Mouse (Mus musculus) cerebellum, adult 8-10 months (tissue): ENCODE measurements around the gene Apol11b.
"Not testable (repeated sequence)": the region's sequence is repeated elsewhere in the genome, so short reads cannot be mapped to it uniquely, and the experiment has no call there.

Source experiments
- DNase-seq: peaks from one replicate; pipeline ENCODE4 v3.0.0; 2022

Gene Apol11b

DNA sequence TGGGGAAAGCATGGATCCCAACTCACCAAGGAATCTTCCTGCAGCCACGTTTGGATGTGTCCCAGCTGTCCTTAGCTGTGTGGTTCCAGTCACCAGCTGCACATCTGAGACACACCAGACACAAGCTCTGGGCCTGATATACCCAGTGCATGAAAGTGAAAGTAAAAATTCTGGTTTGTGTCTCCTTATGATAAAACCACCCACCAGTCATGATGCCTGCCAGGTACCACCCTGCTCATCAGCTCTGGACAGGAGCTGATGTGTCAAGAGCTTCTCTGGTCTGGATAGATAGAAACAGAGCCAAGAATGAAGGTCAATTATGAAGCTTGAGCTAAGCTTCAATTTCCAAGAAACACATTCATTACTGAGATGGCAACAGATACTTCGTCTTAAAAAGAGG is at the start of gene Apol11b:
TSS of gene Apol11b (minus strand) at position 111 of the 400 bp plus-strand sequence.
- not testable (repeated sequence) for DNase-seq

DNA sequence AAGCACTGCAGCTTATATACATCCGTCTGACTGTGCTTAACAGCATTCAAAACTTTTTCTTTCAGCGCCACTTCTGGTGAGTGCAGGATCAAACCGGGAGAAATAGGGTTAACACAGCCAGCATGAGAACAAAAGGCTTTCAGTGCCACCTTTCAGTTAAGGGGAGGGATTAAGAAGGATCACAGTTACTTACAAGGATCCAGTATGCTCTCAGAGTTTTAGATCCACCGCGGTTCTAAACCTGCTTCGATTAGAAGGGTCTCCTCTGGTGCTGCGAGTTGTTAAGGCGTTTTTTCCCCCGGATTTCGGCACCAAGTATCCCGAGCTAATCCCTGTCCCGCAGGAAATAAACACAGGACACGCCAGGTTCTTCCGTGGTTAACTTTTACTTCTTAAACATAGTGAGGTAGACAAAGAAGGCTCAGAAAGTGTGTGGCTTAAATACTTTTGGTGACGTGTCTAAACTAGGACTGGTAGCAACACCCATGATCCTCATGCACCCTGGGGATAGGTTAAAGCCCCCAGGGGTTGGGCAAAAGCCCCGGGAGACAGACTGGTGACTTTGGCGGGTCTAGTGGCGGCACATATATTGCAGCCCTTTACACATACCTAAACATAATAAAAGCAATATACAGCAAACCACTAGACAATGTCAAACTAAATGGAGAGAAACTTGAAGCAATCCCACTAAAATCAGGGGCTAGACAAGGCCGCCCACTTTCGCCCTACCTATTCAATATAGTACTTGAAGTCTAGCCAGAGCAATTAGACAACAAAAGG is 48.6 kb upstream of the Apol11b start:
- DNase-seq: not testable (repeated sequence)

DNA sequence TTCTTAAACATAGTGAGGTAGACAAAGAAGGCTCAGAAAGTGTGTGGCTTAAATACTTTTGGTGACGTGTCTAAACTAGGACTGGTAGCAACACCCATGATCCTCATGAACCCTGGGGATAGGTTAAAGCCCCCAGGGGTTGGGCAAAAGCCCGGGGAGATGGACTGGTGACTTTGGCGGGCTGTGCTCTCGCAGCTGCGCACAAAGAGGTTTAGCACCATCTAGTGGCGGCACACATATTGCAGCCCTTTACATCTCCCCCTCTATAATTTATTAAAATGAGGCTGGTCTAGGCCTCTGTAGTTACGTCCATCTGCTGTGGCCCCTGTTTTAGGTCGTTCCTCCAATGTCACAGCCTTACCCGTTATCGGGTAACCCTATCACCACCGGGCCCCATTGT is 40.9 kb upstream of the Apol11b start:
- DNase-seq: peak; percentile 5

DNA sequence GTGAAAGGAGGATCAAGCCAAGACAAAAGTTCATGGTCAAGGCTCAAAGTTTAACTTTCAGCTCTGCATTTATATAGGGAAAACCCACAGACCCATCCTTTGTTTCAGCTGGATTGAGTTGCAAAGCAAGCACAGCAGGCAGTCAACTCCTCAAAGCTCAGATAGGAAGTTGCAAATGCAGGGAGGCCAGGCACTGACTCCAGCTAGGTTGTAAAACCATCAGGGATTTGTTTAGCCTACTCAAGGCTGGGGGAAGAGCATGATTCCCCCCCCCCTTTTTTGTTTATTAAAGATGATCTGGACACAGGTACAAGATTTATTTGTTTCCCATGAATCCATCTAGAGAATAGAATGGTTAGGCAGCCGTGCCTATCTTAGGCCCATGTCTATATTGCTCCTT is 31.0 kb upstream of the Apol11b start:
- DNase-seq: not testable (repeated sequence)

DNA sequence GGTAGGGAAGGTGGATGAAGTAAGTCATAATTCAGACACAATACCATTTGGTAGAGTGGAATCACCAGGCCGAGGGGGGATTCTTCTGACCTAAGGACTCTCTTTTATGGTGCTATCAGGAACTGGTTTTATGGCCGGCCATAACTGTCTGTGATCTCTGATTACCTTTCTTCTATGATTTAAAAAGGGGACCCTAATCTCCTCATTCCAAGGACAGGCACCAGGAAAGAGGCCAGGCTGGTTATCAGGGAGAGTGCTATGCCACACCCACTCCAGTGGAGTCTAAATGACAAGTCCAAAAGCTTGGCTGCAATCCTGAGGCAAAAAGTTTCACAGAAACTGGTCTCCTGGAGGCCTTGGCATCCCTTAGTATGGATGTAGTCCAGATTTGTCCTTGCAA is 18.8 kb upstream of the Apol11b start:
- DNase-seq: not testable (repeated sequence)

DNA sequence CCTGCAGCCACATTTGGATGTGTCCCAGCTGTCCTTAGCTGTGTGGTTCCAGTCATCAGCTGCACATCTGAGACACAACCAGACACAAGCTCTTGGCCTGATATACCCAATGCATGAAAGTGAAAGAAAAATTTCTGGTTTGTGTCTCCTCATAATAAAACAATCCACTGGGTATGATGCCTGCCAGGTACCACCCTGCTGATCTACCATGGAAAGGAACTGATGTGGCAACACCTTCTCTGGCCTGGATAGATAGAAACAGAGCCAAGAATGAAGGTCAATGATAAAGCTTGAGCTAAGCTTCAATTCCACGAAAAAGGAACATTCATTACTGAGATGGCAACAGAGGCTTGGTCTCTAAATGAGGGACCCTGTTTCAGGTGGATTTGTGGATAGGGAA is 16.7 kb upstream of the Apol11b start:
- DNase-seq: not testable (repeated sequence)

DNA sequence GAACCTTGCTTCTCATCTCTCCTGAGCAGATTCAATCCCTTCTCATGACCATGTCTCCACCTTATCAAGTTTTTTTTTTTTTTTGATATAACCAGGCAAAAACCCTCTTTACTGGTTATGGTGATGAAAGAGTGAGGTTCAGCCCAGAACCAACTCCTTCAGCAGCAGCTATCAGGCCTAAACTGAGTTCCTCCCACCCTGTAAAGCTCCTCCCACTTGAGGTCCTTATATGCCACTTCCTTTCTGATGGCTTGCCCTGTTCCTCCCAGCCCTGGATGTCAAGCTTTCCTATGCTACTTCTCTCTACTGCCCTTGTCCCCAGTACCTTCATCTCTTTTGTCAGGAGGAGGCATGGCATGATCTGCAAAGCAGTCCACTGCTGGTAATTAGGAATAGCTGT is 8.1 kb upstream of the Apol11b start:
- DNase-seq: not testable (repeated sequence)

DNA sequence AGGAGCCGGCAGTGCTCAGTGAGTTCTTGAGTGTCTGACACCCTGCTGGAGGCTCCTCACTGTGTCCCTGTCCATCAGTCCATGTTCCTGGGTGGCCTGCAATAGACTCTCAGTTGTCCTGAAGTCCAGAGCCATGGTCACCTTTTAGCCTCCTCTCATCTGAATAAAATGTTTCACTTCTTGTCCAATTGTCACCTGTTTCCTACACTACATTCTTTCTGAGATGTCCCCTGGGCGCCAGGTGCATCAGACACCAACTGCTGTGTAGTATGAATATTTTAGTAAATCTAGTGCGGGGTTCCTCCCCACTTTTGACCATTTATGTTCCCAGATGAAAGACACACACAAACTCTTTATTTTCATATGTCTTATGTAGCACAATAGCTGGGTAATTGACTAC is 13.3 kb downstream of the Apol11b start:
- not testable (repeated sequence) for DNase-seq

DNA sequence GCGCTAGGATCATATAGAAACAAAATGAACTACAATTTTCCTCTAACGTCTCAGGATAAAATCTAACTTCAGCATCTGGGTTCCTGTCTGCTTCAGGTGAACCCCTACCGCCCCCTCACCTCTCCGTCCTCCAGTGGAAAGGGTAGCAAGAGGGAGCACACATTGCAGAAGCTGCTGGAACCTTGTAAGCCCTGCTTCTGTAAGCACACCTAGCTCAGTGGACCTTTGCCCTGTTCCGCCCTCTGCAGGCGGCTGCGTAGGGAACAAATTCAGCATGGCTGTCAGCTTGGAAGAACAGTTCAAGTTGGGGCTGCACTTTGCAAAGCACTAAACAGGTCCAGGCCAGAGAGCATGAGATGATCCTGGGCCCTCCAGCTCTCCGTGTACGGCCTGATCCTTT is 14.4 kb downstream of the Apol11b start:
- not testable (repeated sequence) for DNase-seq

DNA sequence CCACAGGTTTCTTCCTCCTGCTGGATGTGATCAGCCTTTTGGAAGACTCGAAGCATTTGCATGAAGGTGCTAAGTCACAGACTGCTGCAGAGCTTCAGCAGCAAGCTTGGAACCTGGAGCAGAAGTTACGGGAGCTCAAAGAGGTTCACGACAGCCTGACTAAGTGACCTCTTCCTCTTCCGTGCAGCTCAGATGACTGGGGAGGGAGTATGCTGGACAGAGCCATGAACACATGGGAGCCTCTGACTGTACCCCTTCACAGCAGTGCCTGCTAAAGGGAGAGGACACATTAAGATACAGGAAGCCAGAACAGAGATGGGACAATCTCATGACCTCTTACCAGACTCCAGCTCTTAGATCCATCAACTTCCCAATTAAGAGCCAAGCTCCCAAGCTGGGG is 16.6 kb downstream of the Apol11b start:
- not testable (repeated sequence) for DNase-seq

DNA sequence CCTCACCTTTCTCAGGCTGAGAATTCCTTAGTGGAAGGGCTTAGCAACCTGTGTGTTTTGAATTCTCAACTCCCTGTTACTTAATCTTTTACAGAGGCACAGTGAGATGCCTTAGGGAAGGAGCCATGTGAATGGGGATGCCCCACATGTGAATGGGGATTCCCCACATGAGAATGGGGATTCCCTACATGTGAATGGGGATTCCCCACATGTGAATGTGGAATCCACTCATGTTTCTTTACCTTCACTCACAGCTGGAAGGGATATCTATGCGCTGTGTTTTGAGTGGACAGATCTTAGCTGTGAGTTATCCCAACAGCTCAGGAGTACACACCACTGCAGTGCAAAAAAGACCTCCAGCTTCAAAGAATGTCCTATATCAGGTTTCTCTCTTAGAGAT is 18.4 kb downstream of the Apol11b start:
- no peak for DNase-seq

DNA sequence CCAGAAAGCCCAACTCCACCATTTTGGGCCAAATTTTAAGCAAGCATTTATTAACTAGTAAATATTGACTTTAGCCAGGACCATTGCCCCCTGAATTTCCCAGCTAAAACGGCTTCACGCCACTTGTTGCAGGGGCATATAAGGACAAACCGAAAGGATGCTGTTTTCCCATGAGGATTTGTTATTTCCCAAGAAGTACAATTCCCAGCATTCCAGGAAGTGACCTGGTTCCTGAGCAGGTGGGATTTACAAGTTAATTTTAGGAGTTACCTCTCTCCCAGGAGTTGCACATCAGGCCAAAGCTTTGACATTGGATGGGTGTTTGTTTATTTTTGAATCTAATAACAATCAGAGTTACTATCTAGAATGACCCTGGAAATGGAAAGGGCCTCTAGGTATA is 37.0 kb downstream of the Apol11b start:
- no peak for DNase-seq

DNA sequence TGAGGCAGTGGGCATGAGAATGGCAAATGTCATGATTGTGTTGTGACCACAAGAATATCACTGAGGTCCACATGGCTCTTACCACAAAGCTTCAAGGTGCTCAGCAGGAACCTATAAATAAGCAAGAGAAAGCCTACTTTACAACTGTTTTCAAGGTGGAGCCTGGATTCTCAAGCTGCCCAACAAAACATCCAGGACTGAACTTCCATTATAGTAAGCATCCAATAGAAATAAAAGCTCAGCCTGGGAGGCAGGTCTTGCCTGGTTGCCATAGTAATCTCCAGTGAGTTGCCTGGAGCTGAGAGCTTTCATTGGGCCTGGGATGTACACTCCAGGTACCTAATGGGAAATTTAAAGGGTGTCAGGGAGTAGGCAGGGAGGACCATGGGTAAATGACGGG is 44.1 kb downstream of the Apol11b start, which contains the start of gene Gm36245:
TSS of gene Gm36245 (plus strand) at position 301 of the 400 bp plus-strand sequence.
- no peak for DNase-seq

DNA sequence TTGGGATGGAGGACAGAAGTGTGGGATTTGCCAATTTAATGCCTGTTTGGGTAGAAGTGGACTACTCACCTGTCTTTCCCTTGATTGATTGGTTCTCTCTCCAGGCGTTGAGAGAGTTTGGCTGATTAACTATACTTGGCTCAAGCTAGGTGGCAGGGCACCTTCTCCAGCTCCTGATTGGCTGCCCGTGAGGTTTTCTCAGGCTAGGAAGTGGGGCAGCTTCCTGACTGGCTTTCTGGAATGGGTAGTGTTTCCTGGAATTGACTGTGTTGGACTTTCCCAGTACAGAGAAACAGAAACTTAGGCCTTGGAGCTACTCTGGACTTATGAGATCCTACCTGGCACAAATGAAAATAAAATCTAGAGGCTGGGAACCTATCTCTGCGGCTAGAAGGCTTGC is 44.7 kb downstream of the Apol11b start:
- DNase-seq: no peak

DNA sequence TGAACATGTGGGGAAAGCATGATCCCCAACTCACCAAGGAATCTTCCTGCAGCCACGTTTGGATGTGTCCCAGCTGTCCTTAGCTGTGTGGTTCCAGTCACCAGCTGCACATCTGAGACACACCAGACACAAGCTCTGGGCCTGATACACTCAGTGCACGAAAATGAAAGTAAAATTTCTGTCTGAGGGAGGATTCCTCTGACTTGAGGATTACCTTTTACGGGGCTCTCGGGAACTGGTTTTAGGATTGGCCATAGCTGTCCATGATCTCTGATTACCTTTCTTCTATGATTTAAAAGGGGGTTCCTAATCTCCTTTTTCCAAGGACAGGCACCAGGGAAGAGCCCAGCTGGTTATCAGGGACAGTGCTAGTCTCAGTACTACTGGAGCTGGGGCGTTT is 47.1 kb downstream of the Apol11b start, which contains the start of gene Apol10b:
TSS of gene Apol10b (minus strand) at position 165 of the 400 bp plus-strand sequence.
- no peak for DNase-seq

DNA sequence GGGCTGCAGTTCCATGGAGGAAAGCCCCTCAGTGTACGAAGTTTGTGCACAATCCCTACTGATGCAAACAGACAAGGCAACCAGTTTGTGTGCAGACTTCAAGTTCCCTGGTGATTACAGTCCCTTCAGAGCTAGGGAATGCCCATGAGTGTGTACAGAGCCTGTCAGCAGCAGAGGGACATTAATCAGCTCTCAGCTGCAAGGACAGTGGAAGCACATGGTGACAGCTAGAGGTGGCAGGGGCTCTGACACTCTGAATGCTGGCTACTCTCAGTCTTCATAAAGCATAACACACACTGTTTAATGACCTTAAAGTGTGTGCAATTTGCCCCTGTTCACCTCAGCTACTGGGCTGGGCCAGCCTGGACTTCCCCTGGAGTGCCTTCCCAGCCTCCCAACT is 49.5 kb downstream of the Apol11b start:
- no peak for DNase-seq

DNA sequence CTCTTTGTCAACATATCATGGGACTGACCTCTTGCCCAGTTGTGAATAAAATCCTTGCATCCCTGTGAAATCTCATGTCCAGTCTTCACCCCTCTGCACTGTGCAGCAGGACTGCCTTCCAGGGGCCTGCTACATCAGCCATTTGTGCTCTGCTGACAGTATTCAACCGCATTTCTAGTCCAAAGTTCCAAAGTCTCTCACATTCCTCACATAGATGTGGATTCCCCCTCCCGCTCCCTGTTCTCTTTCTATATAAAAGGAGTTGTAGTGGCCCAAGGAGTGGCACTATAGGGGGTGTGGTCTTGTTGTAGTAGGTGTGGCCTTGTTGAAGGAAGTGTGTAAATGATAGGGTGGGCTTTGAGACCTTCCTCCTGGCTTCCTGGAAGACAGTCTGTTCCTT is 52.2 kb downstream of the Apol11b start:
- no peak for DNase-seq

DNA sequence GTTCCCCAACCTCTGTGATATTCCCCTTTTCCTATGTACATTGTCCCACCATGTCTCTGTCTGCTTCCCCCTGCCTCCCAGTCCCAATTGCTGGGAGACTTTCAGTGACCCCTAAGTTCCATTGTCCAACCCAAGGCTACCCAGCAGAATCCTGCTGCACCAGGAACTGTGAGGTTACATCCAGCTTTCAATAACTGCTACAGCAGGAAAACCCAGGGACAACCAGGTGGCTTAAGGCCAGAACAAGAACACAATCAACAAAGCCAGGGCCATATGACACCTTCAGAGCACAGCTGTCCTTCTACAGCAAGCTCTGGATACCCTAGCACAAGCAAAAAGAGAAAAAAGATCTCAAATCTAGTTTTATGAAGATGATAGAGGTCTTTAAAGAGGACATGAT is 54.1 kb downstream of the Apol11b start:
- no peak for DNase-seq

DNA sequence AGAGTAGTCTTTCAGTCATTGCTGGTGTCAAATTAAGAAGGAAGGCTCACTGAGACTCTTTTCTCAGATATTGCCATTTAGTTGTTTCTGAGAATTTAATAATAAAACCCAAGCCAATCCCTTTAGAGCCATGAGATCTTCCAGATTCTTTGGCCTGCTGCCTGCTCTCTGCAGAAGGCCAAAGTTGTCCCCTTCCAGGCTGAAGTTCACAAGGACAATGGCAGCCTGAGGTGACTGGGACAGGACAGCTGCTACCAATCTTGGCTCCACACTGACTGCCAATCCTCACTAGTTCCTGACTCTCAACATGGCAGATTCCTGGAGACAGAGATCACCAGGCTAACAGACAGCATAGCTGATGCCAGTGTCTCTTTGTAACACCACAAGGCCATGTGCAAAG is 56.1 kb downstream of the Apol11b start:
- no peak for DNase-seq
